Mouse (Mus musculus): ENCODE measurements around the gene Ssbp3.

Gene Ssbp3

GRCm38 (mm10) chr4:107011325-107012004 lies 101.0 kb downstream of the Ssbp3 start:
- no peak for DNase-seq (ENCODE audit: low spot score)

GRCm38 (mm10) chr4:107012005-107012478 lies 101.5 kb downstream of the Ssbp3 start:
- no peak for DNase-seq (ENCODE audit: low spot score)

DNA sequence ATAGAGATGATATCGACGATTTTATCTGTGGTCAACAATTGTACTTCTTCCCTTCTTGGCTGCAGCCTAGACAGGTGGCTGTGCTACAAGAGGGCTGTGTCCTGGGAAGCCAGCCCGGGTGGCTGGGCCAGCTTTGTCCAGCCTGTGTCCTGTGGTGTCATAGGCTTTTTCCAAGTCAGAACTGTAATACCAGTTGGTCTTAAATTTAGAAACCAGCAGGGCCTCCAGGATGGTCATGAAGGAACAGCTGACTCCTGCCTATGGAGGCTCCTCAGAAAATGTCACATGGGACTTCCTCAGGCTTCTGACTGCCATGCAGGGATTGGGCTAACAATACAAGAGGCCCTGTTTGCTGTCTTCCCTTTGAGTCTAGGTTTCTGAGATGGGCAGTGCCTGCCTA lies 102.1 kb downstream of the Ssbp3 start:
- DNase-seq (ENCODE audit: low spot score): no peak

- DNase-seq (ENCODE audit: low spot score): no peak
Measured at GRCm38 (mm10) chr4:107013119-107013816, 102.8 kb downstream of the Ssbp3 start.

- no peak for DNase-seq (ENCODE audit: low spot score)
Measured at GRCm38 (mm10) chr4:107013817-107014260, 103.3 kb downstream of the Ssbp3 start.

DNA sequence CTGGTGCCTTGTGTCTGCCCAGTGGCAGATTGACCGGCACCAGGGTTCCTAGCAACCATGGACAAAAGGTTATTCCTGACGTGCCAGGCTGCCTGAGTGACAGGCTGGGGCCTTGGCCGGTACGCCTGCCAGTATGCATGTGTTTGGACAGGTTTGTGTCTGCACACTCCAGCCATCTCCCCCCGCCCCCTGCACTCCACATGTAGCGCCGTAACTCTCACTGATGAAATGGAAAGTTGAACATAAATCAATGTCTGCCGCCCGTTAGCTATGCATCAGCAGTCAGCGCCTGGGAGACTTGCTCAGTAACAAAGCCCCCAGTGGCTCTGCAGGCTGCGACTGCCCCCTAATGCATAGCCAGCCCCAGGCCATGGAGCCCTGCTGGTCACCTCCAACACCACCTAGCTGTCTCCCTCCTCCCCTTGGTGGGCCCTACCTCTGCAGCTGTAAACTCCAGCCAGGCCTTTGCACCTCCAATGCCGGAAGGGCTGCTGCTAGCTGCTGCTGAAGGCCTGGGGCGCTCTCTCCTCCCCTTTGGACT lies 105.5 kb downstream of the Ssbp3 start:
- no peak for DNase-seq (ENCODE audit: low spot score)

GRCm38 (mm10) chr4:107017257-107017656 lies 106.8 kb downstream of the Ssbp3 start:
- DNase-seq (ENCODE audit: low spot score): no peak

- DNase-seq (ENCODE audit: low spot score): no peak
Measured at GRCm38 (mm10) chr4:107018521-107018920, 108.0 kb downstream of the Ssbp3 start.

GRCm38 (mm10) chr4:107019027-107019426 lies 108.5 kb downstream of the Ssbp3 start:
- DNase-seq (ENCODE audit: low spot score): no peak

GRCm38 (mm10) chr4:107020287-107021000 lies 109.9 kb downstream of the Ssbp3 start:
- no peak for DNase-seq (ENCODE audit: low spot score)

- no peak for DNase-seq (ENCODE audit: low spot score)
Measured at GRCm38 (mm10) chr4:107021464-107021863, 111.0 kb downstream of the Ssbp3 start.

- no peak for DNase-seq (ENCODE audit: low spot score)
Measured at GRCm38 (mm10) chr4:107024899-107025298, 114.4 kb downstream of the Ssbp3 start.

GRCm38 (mm10) chr4:107025369-107025768 lies 114.9 kb downstream of the Ssbp3 start:
- no peak for DNase-seq (ENCODE audit: low spot score)

GRCm38 (mm10) chr4:107026451-107026850 lies 116.0 kb downstream of the Ssbp3 start:
- no peak for DNase-seq (ENCODE audit: low spot score)

- no peak for DNase-seq (ENCODE audit: low spot score)
Measured at GRCm38 (mm10) chr4:107035689-107036088, 125.2 kb downstream of the Ssbp3 start.

DNA sequence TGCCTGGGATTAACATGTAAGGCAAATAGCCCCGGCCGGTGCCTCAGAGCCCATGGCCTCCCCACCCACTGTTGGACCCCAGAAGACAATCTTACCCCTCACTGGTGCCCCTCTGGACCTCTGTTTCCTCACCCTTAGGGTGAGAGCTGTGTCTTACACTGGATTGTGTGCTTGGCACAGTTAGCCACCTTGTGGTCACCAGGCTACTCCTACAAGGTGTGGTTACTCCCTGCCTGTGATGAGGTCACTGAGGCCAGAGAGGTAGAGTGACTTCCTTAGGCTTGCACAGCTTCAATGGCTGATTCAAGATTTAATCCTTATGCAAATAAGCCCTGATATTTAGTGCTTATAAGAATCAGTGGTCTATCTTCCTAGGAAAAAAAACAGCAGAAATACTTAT lies 126.5 kb downstream of the Ssbp3 start:
- DNase-seq (ENCODE audit: low spot score): no peak

GRCm38 (mm10) chr4:107038303-107038702 lies 127.8 kb downstream of the Ssbp3 start:
- DNase-seq (ENCODE audit: low spot score): no peak

- DNase-seq (ENCODE audit: low spot score): no peak
Measured at GRCm38 (mm10) chr4:107039270-107039669, 128.8 kb downstream of the Ssbp3 start.

DNA sequence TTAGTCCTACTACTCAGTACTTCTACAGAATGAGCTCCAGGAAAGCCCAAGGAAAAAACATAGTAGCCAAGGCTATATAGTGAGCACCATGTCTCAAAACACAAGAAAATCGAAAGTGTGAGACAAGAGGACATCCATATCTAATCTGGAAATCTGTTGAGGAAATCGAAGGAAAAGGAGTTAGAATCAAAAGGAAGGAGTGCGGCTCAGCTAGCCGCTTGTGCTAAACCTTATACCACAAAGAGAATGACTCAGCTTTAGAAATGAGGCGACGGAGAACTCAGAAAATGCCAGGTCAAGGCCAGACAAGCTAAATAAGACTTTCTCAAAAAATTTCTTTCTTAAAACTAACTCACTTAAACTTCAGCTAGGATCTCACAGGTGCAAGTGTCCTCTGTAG lies 131.8 kb downstream of the Ssbp3 start:
- DNase-seq (ENCODE audit: low spot score): no peak

DNA sequence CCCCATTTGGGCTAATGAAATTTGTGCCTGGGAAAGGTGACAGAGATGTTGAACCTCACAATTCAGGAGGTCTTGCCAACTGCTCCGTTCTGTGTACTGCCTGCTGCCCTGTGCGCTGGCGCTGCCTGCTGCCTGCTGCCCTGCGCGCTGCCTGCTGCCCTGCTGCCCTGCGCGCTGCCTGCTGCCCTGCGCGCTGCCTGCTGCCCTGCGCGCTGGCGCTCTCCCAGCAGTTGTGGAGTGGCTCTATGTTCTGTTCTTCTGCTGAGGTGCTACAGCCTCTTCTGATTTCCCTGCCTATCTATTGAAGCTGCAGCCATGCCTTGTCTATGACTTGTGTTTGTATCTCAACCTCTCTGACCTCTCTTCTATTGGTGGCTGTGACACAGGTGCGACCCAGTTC lies 134.7 kb downstream of the Ssbp3 start:
- DNase-seq (ENCODE audit: low spot score): no peak

- no peak for DNase-seq (ENCODE audit: low spot score)
Measured at GRCm38 (mm10) chr4:107047806-107048205, 137.3 kb downstream of the Ssbp3 start.

DNA sequence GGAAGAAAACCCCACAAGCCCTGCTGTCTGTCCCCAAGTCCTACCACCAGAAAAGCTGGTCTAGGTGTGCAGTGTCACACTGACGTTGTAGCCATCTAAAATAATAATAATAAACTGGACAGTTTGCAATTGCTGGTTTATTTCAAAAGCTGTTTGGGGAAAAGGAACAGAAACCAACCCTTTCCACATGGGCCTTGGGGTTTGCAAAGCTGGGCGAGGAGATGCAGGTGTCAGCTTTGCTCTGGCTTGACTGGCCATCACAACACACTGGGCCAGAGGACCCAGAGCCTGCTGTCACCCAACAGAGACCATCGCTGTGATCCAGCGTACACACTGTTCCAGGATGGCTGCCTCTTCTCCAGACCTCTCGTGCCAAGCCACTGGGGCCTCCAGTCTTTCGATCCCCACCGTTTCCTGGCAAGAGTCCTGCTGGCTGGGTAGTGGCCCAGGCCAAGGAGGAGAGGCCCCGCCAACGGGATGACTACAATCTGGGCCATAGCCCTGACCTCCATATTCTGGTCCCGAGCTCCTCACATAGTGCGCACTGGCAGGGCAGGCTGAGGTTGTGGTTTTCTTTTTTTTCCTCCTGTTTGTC lies 138.2 kb downstream of the Ssbp3 start:
- DNase-seq (ENCODE audit: low spot score): no peak

All from spleen, adult 12 weeks (tissue).